Mouse (Mus musculus): ENCODE data around the gene S100a3. TPM values are rescaled to one million over a fixed set of nuclear protein-coding genes. Genes with fewer than 3 reads are reported as not detected.

S100a3 gene
- polyA plus RNA-seq, 1 experiment, result not detected

- TF ChIP-seq GATA1 (IDR thresholded peaks at IDR 0.05; ENCODE audit: low read length), result no peak
Observed at GRCm38 (mm10) chr3:90606185-90606584, 45.8 kb downstream of the S100a3 start.

DNA sequence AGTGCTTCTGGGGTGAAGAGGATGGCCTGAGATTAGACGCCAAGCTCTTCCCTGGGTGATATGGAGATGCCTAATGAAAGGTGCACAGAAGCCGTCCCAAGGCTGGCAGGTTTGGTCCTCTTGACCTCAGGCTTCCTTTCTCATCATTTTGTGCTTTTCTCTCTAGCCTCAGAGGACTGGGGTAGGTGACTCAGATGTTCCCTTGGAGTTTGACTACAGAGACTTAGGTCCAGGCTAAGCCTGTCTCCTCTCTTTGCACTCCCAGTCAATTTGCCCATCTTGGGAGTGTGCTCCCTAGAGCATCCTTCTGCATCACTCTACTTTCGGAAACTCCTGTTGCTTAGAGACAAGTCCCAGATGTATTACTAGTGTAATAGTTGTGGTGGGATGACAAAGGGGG lies 47.0 kb downstream of the S100a3 start:
- TF ChIP-seq GATA1 (IDR thresholded peaks at IDR 0.05; ENCODE audit: low read length), result no peak

GRCm38 (mm10) chr3:90608223-90608622 lies 47.8 kb downstream of the S100a3 start, which contains the start of gene S100a5:
Gene S100a5 (plus strand): TSS chr3:90608523.
- no peak for TF ChIP-seq GATA1 (IDR thresholded peaks at IDR 0.05; ENCODE audit: low read length)

GRCm38 (mm10) chr3:90609102-90609501 lies 48.7 kb downstream of the S100a3 start:
- no peak for TF ChIP-seq GATA1 (IDR thresholded peaks at IDR 0.05; ENCODE audit: low read length)

- TF ChIP-seq GATA1 (IDR thresholded peaks at IDR 0.05; ENCODE audit: low read length), result no peak
Observed at GRCm38 (mm10) chr3:90611494-90611893, 51.1 kb downstream of the S100a3 start.

DNA sequence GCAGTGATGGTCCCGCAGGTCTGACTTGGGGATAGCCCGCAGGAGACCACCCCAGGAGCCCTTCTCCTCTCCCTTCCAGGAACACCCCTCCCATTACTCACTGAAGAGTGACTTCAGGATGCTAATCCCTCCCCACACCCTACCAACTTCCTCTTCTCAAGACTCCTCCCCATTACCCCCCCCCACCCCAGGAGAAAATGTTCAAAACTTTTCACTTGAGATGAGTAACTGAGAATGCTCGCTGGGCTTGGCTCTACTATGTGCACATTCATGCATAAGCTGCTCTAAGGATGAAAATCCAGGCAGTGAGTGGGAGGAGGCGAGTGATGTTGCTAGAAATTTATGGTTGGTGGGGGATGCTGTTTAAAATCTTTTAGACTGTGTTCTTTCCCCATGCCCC lies 51.7 kb downstream of the S100a3 start:
- TF ChIP-seq GATA1 (IDR thresholded peaks at IDR 0.05; ENCODE audit: low read length), result no peak

GRCm38 (mm10) chr3:90612728-90613291 lies 52.4 kb downstream of the S100a3 start, which contains the start of gene S100a6:
Gene S100a6 (plus strand): TSS chr3:90612882.
- no peak for TF ChIP-seq GATA1 (IDR thresholded peaks at IDR 0.05; ENCODE audit: low read length)

- TF ChIP-seq GATA1 (IDR thresholded peaks at IDR 0.05; ENCODE audit: low read length), result no peak
Observed at GRCm38 (mm10) chr3:90613461-90614147, 53.2 kb downstream of the S100a3 start.

- TF ChIP-seq GATA1 (IDR thresholded peaks at IDR 0.05; ENCODE audit: low read length), result no peak
Observed at GRCm38 (mm10) chr3:90614148-90614530, 53.8 kb downstream of the S100a3 start.

DNA sequence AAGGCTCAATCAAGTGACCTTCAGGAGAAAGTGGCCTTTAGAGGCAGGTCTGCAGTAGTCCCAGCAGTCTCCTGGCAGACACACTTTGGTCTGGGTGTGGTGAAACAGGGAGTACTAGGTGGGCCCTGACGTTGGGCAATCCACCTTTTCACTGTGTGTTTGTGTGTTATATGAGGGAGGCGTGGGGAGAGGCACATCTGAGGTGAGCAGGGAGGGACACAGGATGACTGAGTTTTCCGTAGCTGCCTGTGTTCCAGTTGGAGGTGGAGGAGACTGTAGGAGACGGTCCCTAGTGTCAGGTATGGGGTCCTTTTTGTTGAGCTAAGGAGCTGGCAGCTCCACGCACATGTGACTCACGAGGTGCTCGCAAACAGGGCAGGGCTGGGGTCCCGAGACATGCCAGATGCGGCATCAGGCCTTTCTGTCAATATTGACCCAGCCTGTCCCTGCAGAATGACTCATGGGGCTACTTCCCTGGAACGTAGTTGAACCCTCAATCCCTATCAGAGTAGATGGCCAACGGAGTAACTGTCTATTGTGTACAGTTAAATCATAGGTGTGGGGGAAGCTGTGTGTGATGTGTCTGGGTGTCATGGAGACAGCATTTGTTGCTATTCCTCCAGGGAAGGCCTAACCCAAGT lies 54.4 kb downstream of the S100a3 start:
- no peak for TF ChIP-seq GATA1 (IDR thresholded peaks at IDR 0.05; ENCODE audit: low read length)

- TF ChIP-seq GATA1 (IDR thresholded peaks at IDR 0.05; ENCODE audit: low read length), result no peak
Observed at GRCm38 (mm10) chr3:90615415-90615814, 55.0 kb downstream of the S100a3 start.

DNA sequence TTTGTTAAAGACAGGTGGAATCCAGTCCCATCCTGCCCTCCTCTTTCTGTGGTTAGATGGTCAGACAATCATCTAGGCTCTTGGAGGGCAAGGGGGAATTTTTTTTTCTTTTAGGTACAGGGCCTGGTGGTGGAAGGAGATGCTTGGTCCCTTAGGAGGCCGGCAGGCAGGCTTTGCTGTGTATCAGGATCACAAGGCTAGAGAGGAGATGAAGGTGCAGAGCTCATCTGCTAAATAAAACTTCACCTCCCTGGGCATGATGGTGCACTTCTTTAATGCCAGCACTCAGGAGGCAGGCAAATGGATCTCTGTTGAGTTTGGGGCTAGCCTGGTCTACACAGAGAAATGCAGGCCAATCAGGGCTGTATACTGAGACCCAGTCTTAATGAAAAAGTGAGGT lies 55.5 kb downstream of the S100a3 start:
- TF ChIP-seq GATA1 (IDR thresholded peaks at IDR 0.05; ENCODE audit: low read length), result no peak

GRCm38 (mm10) chr3:90617586-90617985 lies 57.2 kb downstream of the S100a3 start:
- TF ChIP-seq GATA1 (IDR thresholded peaks at IDR 0.05; ENCODE audit: low read length), result no peak

DNA sequence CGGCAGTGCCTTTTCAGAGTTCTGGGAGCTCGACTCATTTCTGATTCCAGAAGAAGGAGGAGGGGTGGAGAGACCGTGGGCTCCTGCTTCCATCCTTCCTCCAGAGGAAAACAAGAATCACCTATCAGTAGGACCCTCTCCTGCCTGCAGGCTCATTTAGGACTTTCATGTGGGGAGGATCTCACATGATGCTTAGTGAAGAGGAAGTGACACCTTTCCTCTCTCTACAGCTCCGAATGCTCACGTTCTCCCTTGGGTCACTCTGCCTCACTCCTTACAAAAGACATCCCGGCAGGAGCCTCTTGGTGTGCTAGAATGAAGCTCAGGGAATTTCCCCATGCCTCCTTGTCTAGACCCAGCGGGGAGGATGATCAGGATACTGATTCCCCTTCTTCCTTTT lies 61.2 kb downstream of the S100a3 start:
- TF ChIP-seq GATA1 (IDR thresholded peaks at IDR 0.05; ENCODE audit: low read length), result no peak

DNA sequence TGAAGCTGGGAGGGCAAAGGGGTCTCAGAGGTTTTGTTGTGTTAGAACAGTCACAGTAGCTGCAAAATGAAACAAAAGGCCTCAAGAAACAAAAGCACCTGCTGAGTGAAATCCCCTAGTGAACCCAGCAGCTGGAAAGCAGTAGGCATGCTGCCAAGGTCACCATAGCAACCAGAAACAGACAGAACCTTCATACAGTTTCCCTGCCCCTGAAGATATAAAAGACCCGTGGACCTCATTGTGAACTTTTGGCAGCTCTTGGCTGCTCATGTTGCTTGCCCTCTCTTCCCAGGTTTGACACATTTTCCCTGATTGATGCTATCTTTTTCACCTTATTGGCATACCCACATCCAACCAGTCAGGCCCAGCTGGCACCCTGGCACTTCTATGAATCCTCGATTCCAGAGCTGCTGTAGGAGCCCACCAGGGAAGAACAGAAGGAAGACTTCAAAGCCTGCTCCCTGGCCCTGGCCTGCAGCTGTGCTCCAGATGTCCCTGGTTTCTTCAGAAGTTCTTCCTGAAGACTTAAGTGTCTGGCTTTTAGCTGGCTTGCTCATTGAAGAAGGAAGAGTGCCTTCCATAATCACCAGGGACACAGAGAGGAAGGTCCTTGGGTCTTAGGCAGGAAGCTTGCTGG lies 63.2 kb downstream of the S100a3 start:
- TF ChIP-seq GATA1 (IDR thresholded peaks at IDR 0.05; ENCODE audit: low read length), result no peak

- no peak for TF ChIP-seq GATA1 (IDR thresholded peaks at IDR 0.05; ENCODE audit: low read length)
Observed at GRCm38 (mm10) chr3:90625496-90625895, 65.1 kb downstream of the S100a3 start.

Data from G1E-ER4 (cell line).